ENCODE assay signal across 8 mouse cellular contexts in the genomic region with DNA sequence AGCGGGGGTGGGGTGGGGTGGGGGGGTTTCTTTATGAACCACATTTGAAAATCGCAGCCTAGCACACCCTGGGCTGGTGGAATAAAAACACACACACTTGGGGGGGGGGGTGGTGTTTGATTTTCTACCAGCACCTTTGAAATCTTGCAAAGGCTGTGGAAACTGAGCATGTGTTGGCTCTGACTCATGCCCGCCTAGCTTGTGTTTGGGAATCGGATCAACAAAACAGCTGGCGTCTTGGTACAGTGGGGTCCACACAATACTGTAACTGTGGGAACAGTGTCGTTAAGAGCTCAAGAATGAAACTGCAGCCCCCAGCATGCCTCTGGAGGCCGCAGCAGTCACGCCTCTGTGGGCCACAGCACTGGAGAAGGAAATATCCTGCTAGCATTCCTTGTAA. TPM values are rescaled to one million over a fixed set of nuclear protein-coding genes. Genes with fewer than 3 reads are reported as not detected.
DNase-seq lines count a peak whose midpoint lies in the region; ATAC-seq and TF ChIP-seq lines count a peak whose summit lies in the region.

No protein-coding gene starts in this region.

- H3K9ac ChIP-seq in embryonic facial prominence, embryonic 13.5 days: no peak overlapping the region
- H3K9ac ChIP-seq in stomach, embryonic 16.5 days (ENCODE audit: low read length): no peak overlapping the region; the same call in 1 of the 2 replicates
- no peak overlapping the region for H3K9ac ChIP-seq in heart, embryonic 12.5 days

- peak; percentile 3 to 11 for DNase-seq in cerebellum, postnatal 14 days
- no peak for DNase-seq in cerebellum, adult 2 months
- peak; percentile 47 to 81 for DNase-seq in layer of hippocampus, adult 18-20 months (ENCODE audit: low spot score in 2 of 2)
- peak; percentile 5 for DNase-seq in lung, postnatal 14 days
- no peak for DNase-seq in urinary bladder, postnatal 10 days (ENCODE audit: low spot score)

- H3K9me3 ChIP-seq in embryonic facial prominence, embryonic 13.5 days: no peaks in the 10 kb centered on the region
- no peaks in the 10 kb centered on the region for H3K9me3 ChIP-seq in stomach, embryonic 16.5 days (replicated peaks; ENCODE audit: control insufficient read depth, low read length)
- H3K9me3 ChIP-seq in heart, embryonic 12.5 days (replicated peaks): no peaks in the 10 kb centered on the region

- no peak for TF ChIP-seq POLR2A in cerebellum, adult 2 months (IDR thresholded peaks at IDR 0.05; ENCODE audit: borderline replicate concordance, insufficient read depth, low read length)

- no peaks in the 10 kb centered on the region for H3K4me1 ChIP-seq in cerebellum, adult 2 months (ENCODE audit: control insufficient read depth, insufficient read depth, low read length)
- peaks cover 18% of the 10 kb centered on the region for H3K4me1 ChIP-seq in embryonic facial prominence, embryonic 13.5 days
- H3K4me1 ChIP-seq in stomach, embryonic 16.5 days (ENCODE audit: control insufficient read depth, insufficient read depth, low read length): peaks cover 5% of the 10 kb centered on the region
- H3K4me1 ChIP-seq in heart, embryonic 12.5 days (replicated peaks): no peaks in the 10 kb centered on the region

- WGBS in cerebellum, adult 2 months: 19% methylated on average over 8 of the region's 8 CpGs
- 51% methylated on average over 8 of the region's 8 CpGs for WGBS in embryonic facial prominence, embryonic 13.5 days
- 41% methylated on average over 8 of the region's 8 CpGs for WGBS in stomach, embryonic 16.5 days
- 77% methylated on average over 8 of the region's 8 CpGs for WGBS in heart, embryonic 12.5 days

- no peaks in the 10 kb centered on the region for H3K36me3 ChIP-seq in embryonic facial prominence, embryonic 13.5 days
- no peaks in the 10 kb centered on the region for H3K36me3 ChIP-seq in stomach, embryonic 16.5 days (ENCODE audit: control insufficient read depth, insufficient read depth, low read length)
- H3K36me3 ChIP-seq in heart, embryonic 12.5 days: no peaks in the 10 kb centered on the region

- H3K27ac ChIP-seq in cerebellum, adult 2 months (ENCODE audit: insufficient read depth, low read length): no peak overlapping the region
- H3K27ac ChIP-seq in embryonic facial prominence, embryonic 13.5 days: peak overlapping the region; percentile 44; the same call in 1 of the 2 replicates
- peak overlapping the region; percentile 48 for H3K27ac ChIP-seq in stomach, embryonic 16.5 days (ENCODE audit: low read length)
- H3K27ac ChIP-seq in heart, embryonic 12.5 days (ENCODE audit: poor library complexity, severe bottlenecking): no peak overlapping the region

- H3K4me3 ChIP-seq in cerebellum, adult 2 months (replicated peaks; ENCODE audit: insufficient read depth, low read depth, low read length): no peak overlapping the region
- no peak overlapping the region for H3K4me3 ChIP-seq in embryonic facial prominence, embryonic 13.5 days
- no peak overlapping the region for H3K4me3 ChIP-seq in stomach, embryonic 16.5 days (replicated peaks; ENCODE audit: low read length)
- H3K4me3 ChIP-seq in heart, embryonic 12.5 days: no peak overlapping the region

- ATAC-seq in embryonic facial prominence, embryonic 13.5 days (ENCODE audit: insufficient number of reproducible peaks, insufficient read depth, low FRiP score, low TSS enrichment, low read depth): peak; percentile 67; the same call in 1 of the 2 replicates
- peak; percentile 71; the same call in 1 of the 2 replicates for ATAC-seq in stomach, embryonic 16.5 days (ENCODE audit: insufficient read depth, low FRiP score)
- no peak for ATAC-seq in heart, embryonic 12.5 days (ENCODE audit: insufficient number of reproducible peaks, low FRiP score)

- TF ChIP-seq CTCF in cerebellum, adult 2 months (IDR thresholded peaks at IDR 0.05; ENCODE audit: borderline replicate concordance, insufficient read depth, low read depth, low read length): no peak

- H3K4me2 ChIP-seq in embryonic facial prominence, embryonic 13.5 days: no peak overlapping the region
- peak overlapping the region; percentile 27; the same call in 1 of the 2 replicates for H3K4me2 ChIP-seq in stomach, embryonic 16.5 days (ENCODE audit: low read depth, low read length)
- no peak overlapping the region for H3K4me2 ChIP-seq in heart, embryonic 12.5 days

- no peaks in the 10 kb centered on the region for H3K27me3 ChIP-seq in cerebellum, adult 2 months (ENCODE audit: control insufficient read depth, insufficient read depth, low read length)
- no peaks in the 10 kb centered on the region for H3K27me3 ChIP-seq in embryonic facial prominence, embryonic 13.5 days
- H3K27me3 ChIP-seq in stomach, embryonic 16.5 days (ENCODE audit: control insufficient read depth, insufficient read depth, low read length): no peaks in the 10 kb centered on the region
- no peaks in the 10 kb centered on the region for H3K27me3 ChIP-seq in heart, embryonic 12.5 days (replicated peaks)

RNA-seq across cellular contexts. Expression of a gene that starts 50.2 kb away (rescaled TPM):
- polyA plus RNA-seq in cerebellum, adult 2 months (2012; rRNA removed): 5.6 and 7.3 TPM in 2 replicates
- polyA plus RNA-seq in embryonic facial prominence, embryonic 13.5 days (2015; fragmentation: Nextera tagmentation; extraction: Ambion mirVana): 12.3 and 13.5 TPM in 2 replicates
- 1 to 10 TPM; 1.3 to 1.6 TPM for total RNA-seq in layer of hippocampus, adult 18-20 months (2021)
- 68.9 and 91.5 TPM in 2 replicates for polyA plus RNA-seq in stomach, embryonic 16.5 days (2015; fragmentation: Nextera tagmentation; extraction: Ambion mirVana)
- polyA plus RNA-seq in heart, embryonic 12.5 days (2016; fragmentation: Nextera tagmentation; extraction: Ambion mirVana): 2.6 and 3.2 TPM in 2 replicates

Comparison
In these comparisons a context has a peak if more than half of its experiments do, and no peak if none do; other contexts are left out.
1. DNase-seq: peak in cerebellum, postnatal 14 days (2 of 2), layer of hippocampus, adult 18-20 months (2 of 2) and lung, postnatal 14 days (single experiment); none in cerebellum, adult 2 months (0 of 2) and urinary bladder, postnatal 10 days (single experiment).
2. H3K27ac ChIP-seq: peak in embryonic facial prominence, embryonic 13.5 days (single experiment) and stomach, embryonic 16.5 days (single experiment); none in cerebellum, adult 2 months (single experiment) and heart, embryonic 12.5 days (single experiment).